Mouse (Mus musculus) spleen, adult 18-20 months (tissue): ENCODE data around the gene Cldn11.
"Not testable (repeated sequence)": the region's sequence is repeated elsewhere in the genome, so short reads cannot be mapped to it uniquely, and the experiment has no call there.

ENCODE experiments used
- DNase-seq, 2 experiments: peaks; one replicate each; pipeline ENCODE4 v3.0.0; 2022; ENCODE audit warnings: mixed read lengths in 2 of 2

The Cldn11 gene

DNA sequence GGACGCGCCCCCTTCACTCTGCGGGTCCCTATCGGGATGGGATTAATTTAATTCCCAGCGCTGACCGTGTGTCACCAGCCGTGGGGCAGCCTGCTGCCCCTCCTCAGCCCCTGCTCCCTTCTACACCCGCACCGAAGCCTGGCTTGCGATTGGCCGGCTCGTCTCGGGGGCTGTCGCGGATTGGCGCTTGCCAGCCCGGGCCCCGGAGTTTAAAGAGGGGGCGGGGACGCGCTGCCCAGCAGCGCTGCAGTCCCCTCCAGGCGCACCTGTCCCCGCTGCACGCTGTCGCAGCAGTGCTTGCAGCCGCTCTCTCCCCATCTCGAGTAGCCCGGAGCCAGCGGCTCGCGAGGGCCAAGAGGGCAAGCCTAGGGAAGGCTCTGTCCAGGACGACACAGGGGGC lies at the start of gene Cldn11:
Cldn11 (plus strand) TSS at position 215 of the 400 bp plus-strand sequence.
- no peak for DNase-seq

DNA sequence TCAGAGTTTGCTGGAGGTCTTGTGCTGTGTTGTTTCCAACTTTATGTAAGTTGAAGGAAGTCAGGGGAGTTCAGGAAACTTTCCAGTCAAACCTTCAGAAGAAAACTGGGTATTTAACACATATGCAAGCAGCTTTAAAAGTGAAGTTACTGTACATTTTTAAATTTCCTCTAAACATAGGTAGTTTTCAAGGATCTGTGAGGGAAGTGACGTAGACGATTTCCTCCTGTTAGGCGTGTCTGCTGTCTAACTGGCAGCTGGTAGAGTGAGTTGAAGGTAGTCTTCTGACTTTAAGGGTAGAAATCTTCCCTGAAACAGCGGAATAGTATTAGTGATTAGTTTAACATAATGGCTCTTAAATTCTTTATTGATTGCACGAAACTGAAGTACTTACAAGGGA lies 49.7 kb upstream of the Cldn11 start:
- DNase-seq: no peak

DNA sequence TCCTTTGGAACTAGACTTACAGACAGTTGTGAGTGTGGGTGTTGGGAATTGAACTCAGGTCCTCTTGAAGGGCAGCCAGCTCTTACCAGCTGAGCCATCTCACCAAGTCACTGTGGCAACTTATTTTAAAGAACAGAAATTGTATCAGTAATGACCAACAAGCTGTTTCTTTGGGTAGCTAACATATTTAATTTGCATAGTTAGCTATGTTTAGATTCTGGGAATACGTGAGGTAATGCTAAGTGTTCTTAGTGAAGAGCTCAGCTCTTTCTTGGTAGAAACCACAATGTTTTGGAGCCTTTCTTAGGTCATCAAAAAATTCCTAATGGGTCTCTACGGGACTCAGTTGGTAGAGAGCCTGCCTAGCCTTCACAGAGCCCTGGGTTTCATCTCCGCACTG lies 48.9 kb upstream of the Cldn11 start:
- no peak for DNase-seq

DNA sequence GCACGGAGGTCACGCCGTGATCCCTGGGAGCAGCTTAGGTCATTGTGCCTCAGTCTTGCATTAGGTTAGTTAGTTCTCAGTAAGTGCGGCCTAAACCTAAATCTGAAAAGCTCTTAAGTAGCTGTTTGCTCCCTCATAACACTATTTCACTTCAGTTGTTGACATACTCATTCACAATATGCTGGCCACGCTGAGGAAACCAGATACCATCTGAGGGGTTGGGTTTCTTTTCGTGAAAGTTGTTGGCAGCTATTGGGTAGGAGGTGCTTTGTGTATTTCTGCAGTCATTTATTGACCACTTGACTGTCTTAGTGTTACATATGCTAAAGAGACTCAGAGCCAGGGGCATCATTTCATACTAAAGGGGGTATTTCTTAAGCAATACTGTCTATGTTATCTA lies 44.8 kb upstream of the Cldn11 start:
- DNase-seq: no peak

DNA sequence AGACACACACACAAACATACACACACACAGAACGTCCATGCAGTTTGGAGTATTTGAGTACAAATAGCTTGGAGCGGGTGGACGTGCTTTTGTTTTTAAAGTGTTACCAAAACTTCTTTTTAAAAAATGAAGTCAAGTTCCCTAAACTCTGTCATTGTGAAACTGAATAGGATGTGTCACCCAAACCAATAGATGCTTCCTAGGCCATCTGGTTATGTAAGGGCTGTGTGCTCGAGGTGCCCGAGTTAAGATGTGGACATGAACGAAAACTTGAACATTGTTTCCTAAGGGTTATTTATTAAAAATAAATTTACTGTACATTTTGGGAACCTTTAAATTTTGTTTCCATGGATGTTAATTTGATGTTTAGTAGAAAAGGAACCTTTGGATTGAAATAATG lies 43.1 kb upstream of the Cldn11 start:
- no peak for DNase-seq

DNA sequence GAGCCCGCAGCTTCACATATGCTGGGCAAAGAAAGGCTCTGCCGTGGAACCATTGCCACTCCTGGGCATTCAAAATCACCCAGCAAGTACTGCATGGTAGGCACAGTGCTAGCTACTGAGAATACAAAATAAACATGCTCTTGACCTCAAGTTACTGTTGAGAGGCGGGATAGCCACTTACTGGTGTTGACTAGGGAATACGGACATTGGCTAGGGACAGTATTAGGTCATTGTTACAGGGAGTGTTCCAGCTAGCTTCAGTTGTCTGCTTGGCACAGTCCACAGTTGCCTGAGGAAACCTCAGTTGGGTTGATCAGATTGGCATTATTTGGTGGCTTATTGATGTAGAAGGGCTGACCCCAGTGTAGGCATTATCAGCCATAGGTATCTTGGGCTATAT lies 42.0 kb upstream of the Cldn11 start:
- no peak for DNase-seq

DNA sequence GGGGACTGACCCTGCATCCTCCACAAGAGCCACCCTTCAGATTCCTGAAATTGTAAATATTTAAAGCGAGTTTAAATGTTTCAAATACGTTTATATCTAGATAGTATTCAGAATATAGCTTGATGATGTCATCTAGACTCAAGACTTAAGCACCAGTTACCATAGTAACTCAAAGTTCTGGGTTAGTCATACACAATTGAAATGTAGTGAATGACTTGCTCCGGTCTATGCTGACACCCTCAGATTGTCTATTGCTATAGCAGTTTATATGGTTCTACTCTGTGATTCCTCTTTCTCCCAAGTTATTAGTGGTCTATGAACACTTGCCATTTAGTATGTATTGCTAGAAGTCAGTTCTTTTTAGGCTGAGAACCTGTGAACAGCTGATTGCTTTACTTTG lies 40.6 kb upstream of the Cldn11 start:
- no peak for DNase-seq

DNA sequence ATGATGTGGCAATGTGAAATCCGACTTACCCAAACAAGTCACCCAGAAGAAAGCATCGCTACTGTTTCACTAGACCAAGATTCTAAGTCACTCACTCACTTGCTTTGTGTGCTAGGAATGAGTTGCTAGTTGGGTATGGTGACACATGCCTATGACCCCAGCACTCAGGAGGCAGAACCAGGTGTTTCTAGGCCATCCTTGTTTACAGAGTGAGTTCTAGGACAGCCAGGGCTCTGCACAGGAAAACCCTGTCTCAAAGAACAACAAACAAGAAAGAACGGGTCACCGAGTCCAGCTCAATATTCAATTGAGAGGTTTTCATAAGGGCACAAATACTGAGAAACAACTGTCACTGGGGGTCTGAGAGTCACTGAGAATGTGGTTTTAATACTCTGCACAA lies 26.6 kb upstream of the Cldn11 start:
- no peak for DNase-seq

DNA sequence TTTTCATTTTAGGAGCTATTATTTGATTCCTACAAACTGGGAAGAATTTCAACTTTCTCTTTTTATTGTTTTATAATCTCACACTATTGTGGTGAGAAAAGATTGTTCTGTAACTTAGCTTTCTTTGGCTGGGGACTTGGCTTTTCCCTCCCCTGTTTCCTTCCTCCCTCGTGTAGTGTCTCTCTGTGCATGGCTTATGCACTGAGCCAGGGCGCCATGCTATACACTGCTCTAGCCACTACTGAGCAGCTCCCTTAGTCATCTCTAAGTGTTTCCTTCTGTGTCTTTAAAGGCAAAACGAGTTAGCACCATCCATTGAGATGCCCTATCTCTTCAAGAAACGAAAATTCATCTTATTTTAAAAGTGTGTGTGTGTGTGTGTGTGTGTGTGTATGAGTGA lies 23.4 kb upstream of the Cldn11 start:
- DNase-seq: no peak

DNA sequence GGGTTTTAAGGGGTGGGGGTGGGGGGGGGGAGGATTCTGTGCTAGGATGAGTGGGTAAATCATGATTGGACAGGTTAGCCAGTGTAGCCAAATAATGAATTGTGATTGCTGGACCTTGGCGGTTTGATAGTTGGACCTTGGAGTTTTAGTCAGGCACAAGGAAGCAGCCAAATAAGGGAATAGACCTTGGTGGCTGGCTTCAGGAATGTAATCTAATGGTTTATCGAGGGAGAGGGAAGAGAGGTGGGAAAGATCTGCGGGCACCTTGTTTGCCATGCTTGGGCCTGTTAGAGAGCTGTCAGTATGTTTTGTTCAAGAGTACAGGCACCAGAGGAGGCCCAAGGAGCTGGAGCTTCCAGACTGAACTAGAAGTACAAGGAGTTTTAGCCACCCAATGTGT lies 22.9 kb upstream of the Cldn11 start:
- DNase-seq: no peak

DNA sequence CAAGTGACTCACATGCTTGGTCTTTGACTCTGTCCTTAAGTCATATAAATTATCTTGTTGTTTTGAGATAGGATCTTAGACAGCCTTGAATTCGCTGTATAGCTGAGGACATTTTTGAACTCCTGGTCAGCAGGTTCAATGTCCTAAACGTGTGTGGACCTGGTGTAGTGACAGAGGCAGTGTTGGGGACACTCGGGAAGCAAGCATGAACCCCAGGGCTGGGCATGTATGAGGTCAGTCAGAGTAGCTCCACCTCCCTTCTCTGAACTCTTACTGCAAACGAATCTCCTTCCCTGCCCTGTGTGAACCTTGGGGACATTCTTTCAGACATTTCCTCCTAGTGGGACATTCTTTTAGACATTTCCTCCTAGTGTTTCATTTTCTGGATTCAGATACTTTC lies 20.0 kb upstream of the Cldn11 start:
- no peak for DNase-seq

DNA sequence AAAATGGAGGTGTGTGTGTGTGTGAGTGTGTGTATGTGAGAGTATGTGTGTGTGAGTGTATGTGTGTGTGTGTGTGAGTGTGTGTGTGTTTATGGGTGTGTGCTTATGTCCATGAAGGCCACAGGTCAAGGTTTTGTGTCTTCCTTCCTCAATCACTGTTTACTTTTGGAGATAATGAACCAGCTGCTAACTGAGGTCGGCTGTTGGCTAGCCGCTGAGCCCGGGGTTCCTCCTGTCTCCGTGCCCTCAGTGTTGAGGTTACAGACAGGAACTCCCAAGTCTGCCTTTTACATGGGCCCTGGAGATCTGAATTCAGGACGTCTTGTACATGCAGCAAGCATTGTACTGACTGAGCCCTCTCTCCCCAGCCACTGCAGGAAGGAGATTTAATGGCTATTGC lies 16.1 kb upstream of the Cldn11 start:
- no peak for DNase-seq

DNA sequence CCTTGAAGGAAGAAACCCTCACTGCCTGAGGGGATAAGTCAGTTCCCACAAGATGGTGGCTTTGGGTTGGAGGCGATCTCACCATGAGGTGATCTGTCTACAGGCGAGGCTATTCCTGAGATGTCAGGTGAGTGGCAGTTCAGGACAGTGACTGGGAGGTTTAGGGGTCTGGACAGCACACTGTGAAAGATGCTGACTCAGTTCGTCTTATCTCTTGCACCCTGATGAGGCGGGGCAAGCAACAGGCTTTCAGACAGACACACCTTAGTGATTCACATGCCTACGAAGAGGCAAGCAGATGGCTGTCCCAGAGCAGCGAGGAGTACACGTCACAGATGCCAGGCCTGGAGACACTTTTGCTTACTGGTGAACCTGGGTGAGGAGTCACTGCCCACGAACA lies 15.5 kb upstream of the Cldn11 start:
- DNase-seq: no peak

DNA sequence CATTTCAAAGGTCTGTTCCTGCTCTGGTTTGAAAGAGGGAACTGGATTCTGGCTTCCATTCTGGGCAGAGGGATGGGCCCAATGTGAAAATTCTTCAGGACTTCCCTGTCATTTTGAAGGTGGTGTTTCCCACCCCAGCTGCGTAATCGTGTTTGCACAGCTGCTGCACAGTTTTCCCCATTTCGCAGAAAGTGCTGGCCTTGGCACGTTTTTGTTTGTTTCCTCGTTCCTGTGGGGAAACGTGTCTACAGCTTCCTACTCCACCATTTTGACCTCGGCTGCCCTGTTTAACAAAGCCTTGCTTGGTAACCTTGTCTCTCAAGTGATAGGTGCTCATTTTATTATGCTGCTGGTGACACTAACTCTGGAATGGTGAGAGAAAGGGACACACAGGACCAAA lies 15.0 kb upstream of the Cldn11 start:
- DNase-seq: no peak

DNA sequence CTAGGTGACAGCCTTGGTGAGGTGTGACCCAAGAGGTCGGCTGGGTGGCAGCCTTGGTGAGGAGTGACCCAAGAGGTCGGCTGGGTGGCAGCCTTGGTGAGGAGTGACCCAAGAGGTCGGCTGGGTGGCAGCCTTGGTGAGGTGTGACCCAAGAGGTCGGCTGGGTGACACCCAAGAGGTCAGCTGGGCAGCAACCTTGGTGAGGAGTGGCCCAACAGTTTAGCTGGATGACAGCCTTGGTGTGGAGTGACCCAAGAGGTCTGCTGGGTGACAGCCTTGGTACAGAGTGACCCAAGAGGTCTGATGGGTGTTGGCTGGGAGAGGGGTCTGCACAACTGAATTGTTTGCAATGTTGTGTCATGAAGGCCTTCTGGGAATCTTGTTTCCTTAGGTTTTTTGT lies 13.1 kb upstream of the Cldn11 start:
- DNase-seq: not testable (repeated sequence)

DNA sequence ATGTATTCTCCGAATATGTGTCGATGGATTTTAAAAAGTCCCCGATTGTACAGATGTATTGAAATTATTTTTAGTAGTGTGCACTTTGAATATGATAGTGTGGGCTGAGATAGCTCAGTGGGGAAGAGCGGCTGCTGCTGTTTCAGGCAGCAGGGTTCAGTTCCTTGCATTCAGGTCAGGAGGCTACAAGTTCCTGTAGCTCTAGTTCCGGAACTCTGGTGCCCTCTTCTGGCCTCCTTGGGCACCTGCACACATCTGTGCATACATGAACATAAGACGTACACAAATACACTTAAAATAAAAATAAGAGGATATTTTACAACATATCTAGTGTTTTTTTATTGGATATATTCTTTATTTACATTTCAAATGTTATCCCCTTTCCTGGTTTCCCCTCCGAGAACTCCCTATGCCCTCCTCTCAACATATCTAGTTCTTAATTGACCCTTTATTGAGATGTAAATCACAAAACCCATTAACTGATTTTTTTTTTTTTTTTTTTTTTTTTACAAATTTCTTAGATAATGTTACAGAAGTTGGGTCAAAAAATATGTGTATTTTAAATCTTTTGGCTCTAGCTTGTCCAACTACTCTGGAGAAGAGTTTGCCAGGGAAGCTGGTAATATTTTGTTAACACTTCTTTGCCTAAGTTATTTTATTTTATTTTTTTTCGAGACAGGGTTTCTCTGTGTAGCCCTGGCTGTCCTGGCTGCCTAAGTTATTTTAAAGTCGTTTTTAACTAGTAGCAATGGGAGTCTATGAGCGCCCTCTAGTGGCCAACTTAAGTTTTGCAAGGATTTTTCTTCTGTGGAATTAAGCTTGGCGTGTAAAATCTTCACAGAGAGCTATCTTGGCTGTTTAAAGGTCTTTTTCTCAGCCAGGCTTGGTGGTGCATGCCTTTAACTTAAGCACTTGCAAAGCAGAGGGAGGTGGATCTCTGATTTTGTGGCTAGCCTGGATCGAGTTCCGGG lies 11.0 kb upstream of the Cldn11 start:
- peak in 1 of 2 experiments; percentile 68 for DNase-seq

DNA sequence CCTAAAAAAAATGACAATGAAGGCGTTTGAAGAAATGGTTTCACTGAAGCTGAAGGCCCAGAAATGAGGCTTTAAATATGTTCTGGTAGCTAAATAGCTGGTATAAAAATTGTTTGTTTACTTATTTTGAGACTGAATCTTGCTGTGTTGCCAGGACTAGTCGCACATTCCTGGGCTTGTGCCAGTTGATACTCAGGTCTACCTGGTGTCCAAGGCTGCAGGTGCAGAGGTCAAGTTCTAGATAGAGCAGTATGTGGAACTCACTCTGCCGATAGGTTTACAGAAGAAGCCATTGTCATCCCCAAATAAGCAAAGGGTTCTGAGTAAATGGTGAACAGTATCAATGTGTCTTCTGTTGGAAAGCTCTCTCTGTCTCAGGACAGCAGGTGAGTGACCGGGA lies 8.1 kb upstream of the Cldn11 start:
- no peak for DNase-seq

DNA sequence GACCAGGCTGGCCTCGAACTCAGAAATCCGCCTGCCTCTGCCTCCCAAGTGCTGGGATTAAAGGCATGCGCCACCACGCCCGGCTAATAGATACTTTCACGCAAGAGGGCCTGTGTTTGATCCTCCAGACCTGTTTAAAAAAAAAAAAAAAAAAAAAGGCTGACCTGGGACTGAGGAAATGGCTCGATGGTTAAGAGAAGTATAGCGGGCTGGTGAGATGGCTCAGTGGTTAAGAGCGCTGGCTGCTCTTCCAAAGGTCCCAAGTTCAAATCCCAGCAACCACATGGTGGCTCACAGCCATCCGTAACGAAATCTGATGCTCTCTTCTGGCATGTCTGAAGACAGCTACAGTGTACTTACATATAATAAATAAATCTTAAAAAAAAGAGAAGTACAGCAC lies 4.5 kb upstream of the Cldn11 start:
- DNase-seq: not testable (repeated sequence)

DNA sequence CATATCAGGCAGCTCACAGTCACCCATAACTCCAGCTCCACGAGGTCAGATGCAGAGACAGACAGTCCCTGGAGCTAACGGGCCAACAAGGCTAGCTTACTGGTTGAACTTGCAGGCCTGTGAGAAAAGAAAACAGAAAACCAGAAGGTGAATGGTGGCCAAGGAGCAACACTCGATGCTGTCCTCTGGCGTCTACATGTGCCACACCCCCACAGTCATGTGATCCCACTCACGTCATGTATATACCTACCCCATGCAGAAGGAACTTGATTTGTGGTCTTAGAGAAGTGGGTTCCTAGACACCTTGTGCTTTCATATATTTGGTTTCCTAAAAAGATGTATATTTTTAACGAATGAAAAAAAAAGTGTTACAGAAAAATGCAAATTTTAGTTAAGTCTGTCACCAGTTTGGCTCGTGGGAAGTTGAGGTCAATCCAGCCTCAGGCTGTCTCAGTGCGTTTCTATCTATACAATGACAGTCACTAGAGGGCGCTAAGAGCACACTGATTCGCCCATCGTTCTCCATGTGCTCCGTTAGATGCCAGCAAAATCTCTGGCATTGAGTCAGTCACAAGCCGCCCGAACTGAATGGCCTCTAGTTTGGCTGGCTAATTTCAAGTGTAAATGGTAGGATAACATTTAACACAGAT lies 4.0 kb upstream of the Cldn11 start:
- peak in 1 of 2 experiments; percentile 28 for DNase-seq

DNA sequence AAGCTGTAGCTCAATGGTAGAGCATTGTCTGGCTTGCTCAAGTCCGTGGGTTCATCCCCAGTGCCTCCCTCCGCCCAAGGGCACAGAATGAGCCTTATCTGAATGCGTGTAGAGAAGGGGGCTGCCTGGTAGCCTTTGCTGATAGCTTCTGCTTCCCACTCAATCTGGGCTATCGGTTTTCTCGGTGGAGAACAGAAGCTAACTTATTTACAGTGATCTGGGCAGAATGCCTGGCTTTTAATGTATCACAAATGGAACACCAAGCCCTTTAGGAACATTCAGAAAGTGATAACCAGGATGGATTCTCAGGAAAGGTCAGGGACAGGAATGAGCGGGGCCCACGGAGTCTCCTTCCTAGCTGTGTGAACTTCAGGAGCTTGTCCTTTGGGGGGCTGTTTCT lies 1.1 kb upstream of the Cldn11 start:
- DNase-seq: no peak

DNA sequence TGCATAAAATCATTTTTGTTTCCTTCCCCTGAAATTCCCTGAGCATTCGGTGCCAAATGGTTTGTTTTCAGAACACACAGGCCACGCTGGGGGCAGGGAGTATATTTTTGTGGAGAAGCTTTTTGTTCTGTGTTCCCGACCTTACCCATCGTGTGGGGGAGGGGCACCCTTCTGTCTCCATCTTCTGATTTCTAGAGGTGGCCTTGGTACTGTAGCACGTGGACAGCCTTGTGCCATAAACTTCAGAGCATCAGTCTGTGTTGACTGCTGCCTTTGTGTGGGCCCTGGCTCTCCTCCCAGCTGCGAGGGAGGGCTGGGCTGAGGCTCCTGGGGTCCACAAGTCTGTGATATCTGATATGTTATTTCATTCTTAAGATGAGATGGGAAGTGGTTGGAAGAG lies 2.4 kb downstream of the Cldn11 start:
- no peak for DNase-seq

DNA sequence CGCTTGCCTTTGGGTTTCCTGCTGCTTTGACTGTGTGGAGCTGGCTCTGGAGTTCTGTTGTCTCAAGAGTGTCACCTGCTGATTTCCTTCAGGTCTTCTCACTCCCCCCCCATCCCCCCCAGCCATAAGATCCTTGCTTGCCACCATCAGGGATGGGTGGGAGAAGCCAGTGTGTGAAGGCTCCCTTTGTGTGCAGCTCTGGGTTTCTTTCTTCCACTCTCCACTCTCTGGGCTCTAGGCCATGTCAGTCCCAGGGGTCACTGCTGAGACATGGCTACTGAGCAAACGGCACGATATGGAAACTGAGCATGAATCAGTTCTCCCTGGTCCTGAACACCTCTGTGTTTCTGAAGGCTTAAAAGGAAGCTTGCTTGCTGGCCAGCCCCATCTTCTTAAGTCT lies 6.4 kb downstream of the Cldn11 start:
- DNase-seq: no peak

DNA sequence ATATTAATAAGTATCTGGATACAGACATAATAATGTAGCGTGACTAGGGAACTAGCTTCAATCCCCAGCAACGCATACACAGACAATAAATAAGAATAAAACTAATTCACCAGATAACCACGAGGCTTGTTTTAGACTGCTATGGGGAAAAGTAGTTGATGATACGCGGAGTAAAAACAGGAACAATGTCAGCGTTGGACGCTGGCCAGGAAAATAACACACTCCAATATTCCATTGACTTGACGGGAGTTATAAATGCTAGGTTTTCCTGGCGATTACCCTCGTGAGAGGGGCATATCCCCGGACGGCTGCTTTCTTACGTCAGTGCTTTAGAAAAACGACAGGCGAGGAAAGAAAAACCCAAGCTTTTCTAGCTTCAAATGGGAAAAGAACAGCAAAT lies 8.1 kb downstream of the Cldn11 start:
- no peak for DNase-seq

DNA sequence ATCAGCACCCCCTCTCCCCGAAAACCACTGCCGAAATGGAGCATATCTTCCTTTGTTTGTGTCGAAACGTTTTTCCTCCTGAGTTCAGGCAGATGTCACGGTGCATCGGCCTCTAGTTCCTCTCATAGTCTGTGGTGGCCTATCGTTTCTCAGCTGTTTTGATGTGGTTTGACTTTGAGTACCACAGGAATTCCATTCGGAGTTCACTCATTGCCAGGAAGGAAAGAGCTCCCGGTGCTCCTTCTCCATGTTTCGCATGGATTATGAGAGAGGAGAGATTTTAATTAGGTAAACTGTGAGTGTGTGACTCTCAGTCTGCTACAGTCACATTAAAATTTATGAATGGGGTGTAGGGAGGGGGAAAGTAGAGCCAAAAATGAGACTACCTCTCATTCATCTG lies 10.3 kb downstream of the Cldn11 start:
- DNase-seq: no peak
